Mouse (Mus musculus) embryo, embryonic 10 days (tissue): ENCODE measurements around the gene Rnf224.

Experiments used
- DNase-seq: peaks from one replicate; pipeline ENCODE4 v3.0.0-alpha.2; 2015; ENCODE audit warnings: low spot score

Rnf224 gene

GRCm38 (mm10) chr2:25227406-25227805, 9.2 kb downstream of the Rnf224 start:
- DNase-seq = no peak

DNA sequence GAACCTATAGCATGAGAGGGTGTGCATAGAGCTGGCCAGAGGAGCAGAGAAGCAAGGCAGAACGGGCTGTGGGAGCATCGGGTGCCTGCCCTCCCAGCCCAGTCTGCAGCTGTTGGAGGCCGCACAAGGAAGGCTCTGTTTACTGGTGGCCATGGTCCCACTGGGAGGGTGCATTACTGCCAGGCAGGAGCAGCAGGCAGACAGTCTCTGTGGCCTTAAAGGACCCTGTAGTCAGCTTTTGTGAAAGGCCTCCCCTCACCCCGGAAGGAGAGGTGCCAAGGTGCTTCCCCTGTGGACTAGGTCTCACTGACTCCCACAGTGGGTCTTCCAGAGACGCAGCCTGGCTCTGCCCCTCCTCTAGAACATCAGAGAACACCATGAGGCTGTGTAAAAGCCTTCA, 9.7 kb downstream of the Rnf224 start:
- DNase-seq = no peak

GRCm38 (mm10) chr2:25225811-25226379, 10.7 kb downstream of the Rnf224 start:
- no peak for DNase-seq

GRCm38 (mm10) chr2:25224766-25225752, 11.5 kb downstream of the Rnf224 start:
- peak; percentile 99 for DNase-seq

GRCm38 (mm10) chr2:25224492-25224765, 12.2 kb downstream of the Rnf224 start, which contains the start of gene Tubb4b:
Gene Tubb4b, minus strand, starts transcription at chr2:25224702.
- no peak for DNase-seq

DNA sequence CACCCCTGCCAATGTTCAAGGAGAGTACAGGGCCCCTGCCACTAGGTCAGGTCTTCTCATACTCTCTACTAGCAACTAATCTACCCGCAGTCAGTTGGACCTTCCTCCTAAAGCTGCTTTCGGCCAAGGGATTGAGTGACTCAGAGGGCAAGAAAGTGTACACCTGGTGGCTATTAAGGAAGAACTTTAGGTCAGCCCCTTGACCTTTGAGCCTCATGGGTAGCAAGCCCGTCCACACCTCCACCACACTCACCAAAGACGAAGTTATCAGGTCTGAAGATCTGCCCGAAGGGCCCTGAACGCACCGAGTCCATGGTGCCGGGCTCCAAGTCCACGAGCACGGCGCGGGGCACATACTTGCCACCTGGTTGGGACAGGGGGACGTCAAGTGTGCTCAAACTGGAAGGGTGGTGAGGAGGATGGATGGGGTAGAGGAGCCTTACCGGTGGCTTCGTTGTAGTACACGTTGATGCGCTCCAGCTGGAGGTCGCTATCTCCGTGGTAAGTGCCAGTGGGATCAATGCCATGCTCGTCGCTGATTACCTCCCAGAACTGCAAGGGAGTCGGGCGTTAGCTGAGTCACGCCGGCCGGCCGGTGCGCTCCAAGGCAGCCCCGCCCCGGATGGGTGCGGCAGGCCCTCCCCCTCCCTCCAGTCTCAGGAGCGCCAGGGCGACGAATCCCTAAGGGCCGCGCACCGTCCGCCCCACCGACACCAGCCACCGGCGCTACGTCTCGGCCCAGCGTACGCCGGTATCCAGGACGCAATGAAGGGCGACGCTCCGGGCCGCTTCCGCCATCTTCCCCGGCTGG, 12.7 kb downstream of the Rnf224 start:
- DNase-seq = peak; percentile 76

DNA sequence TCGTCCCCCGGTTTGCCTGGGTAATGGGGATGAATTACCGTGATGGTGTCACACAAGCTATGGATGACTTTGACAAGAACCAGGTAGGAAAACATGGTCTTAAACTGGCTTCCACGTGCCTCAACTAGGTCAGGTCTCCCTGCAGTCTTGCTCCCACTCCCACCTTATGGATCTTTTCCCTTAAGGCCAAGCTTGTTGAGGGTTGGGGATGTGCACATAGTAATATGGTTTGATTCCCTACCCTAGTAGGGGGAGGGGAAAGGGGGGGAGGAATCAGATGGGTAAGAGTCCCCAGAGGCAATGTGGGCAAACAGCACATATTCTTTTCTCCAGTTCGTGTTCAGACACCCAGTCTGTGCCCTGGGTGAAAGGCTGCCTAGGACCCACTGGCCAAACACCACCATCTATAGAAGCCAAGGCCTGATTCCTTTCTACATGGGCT, 15.2 kb downstream of the Rnf224 start:
- DNase-seq = no peak

DNA sequence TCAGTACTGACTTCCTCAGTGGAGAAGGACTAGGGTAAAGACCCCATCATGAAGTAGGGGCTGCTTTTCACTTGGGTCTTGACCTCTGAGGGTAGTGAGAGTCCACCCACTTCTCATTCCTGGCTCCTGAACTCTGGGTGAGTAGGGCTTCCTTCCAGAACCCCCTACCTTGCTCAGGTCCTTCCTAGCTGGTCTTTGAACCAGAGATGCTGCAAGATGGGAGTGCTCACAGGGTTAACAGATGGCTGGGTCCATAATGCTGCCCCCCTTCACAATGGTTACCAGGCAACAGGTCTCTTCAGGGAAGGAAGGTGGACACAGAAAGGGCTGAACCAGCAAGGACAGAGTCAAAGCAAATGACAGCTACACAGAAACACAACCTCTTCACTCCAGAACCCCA, 18.1 kb downstream of the Rnf224 start, which contains the start of gene Fam166a:
Gene Fam166a (plus strand): TSS at position 301 of the 400 bp plus-strand sequence.
- no peak for DNase-seq

GRCm38 (mm10) chr2:25217666-25218065, 18.9 kb downstream of the Rnf224 start:
- DNase-seq = no peak

DNA sequence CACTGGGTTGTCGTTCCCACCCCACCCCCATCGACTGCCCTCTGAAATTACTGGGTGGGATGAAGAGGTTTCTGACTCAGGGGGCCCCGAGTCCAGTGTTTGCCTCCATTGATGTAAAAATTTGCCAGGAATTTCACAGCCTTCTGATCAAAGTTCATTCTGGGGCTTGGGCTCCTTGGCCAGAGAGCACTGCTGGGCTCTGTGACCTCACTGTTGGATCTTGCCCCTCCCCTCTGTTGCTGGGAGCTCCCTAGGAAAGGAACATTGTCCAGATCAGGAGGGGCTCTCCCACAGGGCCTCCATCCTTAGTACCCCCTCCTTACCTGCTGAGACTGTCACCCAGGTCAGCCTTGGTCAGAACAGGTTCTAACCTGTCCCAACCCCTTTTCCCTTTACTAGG, 22.1 kb downstream of the Rnf224 start, which contains the start of gene Stpg3:
Gene Stpg3 (minus strand): TSS at position 194 of the 400 bp plus-strand sequence.
- DNase-seq = no peak

DNA sequence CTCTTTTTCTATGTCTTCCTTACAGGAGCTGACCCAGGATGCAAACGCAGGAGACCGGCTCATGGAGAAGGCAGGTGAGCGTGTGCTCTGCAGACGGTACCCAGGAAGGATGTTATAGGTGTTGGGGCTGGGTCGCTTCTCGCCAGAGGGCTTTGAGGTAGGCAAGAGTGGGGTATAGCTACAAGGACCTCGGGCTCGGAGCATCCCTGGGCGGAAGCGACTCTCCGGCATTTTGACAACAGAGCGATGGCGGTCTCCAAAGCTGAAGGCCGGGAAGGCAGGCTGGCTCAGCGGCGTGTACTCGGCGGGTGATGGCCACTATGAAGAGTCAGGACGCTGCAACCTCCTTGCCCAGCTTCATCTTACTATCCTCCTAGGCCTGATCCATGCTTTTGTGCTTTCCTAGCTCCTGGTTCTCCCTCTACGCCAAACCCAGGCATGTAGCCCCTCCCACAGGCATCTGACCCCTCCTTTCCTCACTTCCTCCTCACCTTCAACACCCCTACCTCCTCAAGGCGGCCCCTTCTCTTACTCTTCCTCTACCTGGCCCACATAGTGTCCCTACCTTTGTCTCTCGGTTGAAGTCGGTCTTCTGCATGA, 23.2 kb downstream of the Rnf224 start:
- no peak for DNase-seq

DNA sequence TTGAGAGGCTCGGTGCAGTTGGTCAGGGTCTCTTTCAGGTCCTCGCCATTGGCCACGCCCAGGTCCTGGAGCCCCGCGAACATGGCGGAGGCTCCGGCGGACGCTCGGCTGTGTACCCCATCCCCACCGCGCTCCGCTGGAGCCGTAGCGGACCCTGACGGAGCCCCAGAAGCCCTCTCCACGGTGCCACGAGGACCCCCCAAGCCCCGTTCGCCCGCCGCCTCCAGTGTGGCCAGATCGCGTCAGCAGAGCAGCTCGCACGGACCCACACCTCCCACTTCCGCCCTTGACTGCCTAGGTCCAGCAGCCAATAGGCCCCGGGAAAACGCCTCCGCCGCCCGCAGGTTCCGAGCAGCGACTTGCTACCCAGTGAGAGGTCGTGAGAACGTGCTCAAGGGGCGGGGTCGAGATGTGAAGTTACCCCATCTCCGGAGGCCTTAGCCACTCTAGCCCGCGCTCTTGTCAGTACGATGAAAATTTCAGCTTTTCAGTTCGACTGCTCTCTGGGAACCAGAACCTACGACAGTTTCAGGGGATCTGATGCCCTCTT, 25.4 kb downstream of the Rnf224 start, which contains the start of gene Nelfb:
Gene Nelfb (minus strand): TSS at position 369 of the 550 bp plus-strand sequence.
- DNase-seq = peak; percentile 94

DNA sequence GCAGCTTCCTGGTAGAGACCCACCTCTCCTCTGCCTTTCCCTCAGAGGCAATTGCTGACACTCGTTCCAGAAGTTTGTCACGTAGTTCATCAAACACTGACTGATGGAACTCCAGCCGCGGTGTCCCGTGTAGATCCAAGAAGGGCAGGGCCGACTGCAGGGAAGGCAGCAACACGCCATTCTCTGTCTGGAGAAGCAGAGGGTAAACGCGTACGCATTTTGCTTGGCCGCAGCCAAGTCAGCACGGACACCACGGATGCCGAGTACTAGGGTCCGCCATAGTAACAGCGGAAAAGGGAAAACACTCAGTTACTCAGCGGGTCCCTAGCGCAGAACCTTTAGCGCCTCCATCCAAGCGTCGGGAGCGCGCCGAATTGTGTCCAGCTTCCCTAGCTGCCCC, 25.9 kb downstream of the Rnf224 start:
- DNase-seq = no peak

GRCm38 (mm10) chr2:25207593-25207992, 29.0 kb downstream of the Rnf224 start:
- DNase-seq = no peak

DNA sequence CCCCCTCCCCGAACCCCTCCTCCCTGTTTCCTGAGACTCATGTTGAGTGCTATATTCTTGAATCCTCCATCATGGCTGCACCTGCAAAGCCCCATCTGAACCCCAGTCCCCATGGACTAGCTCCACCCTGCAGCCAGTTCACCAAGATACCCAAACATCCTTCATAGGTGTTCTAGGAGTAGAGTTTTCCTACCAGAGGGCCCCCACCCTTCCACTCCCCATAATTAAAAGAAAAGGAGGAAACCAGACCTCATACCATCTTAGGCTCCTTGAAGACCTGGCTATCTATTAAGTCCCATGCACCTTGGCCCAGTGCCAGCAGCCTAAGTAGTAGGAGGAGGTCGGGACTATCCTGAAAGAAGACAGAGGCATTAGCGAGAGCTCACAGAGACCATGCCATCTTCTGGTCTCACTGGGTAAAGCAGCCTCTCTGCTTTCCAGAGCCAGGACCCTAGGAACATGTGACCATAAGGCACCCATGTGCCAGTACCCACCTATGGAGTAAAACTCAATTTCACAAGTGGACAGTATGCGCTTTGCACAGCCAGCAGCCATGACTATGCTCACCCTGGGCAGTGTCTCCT, 32.9 kb downstream of the Rnf224 start:
- no peak for DNase-seq

- DNase-seq = no peak
These were observed 36.0 kb downstream of the Rnf224 start for GRCm38 (mm10) chr2:25200631-25201030.

DNA sequence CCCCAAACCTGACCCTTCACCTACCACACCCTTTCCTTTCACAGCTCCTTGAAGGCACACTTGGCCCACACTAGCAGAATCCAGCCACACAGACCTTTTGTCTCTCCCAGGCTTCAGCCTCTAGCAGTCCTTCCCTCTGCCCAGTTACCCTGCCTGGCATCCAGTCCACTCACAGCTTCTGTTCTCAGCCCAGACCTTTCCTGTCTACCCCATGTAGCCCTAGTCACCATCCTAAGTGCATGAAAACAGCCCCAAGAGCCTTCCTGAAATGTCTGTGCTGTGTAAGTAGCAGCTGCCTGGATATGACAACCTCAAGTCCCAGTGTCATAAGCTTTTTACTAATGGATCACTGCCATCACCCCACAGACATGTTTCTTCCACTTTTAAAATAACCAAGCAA, 38.6 kb downstream of the Rnf224 start:
- DNase-seq = no peak

DNA sequence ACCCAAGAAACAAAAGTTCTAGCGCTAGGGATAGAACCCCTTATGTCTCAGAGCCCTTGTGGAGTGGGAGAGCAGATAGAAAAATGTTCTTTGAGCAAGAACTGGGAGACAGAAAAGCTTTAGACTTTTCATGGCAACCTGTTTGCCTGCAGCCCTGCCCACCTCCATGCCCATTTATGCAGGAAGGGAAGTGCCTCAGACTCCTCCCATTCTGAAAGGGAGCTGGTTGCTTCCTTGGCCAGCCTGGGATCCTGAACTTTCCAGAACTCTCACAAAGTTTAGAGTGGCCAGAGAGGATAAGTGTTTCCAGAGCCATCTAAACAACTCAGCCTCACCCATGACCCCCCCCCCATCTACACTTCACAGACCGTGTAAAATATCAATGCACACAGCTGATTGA, 39.4 kb downstream of the Rnf224 start:
- no peak for DNase-seq

DNA sequence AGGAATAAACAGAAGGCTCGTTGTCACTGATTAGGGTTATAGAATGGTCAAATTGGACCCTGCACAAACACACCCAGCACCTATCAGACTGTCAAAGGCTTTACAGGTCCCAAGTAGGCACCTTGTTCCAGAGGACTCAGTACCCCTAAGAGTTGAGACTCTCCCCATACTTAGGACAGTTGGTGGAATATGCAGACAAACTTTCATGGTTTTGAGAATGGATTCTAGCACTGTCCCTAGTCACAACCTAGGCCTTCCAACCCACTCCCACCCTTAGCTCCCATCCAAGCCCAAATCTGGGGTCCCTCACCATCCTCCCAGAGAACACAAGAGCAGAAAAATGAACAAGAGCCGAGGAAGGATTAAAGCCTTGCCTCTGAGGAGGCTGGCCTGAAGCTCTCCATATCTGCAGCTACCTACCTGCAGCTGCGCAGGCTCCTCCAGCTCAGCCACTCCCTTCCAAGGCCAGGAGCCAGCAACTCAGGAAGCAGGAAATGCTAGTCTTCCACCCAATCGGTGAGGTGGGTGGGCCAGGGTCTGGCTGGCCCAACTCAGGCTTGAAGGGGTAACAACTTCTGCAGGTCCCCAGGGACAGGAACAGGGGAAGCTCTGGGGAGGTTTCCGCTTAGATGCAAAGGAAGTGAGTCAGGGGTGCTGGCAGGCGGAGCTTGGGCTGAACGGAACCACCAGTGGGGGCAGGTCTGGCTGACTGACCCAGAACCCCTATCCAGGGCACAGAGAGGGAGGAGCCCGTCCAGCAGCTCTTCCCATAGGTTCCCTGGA, 40.2 kb downstream of the Rnf224 start, which contains the start of gene Tor4a:
Gene Tor4a (minus strand): TSS at position 715 of the 783 bp plus-strand sequence.
- peak; percentile 50 for DNase-seq
